Mouse (Mus musculus) right cerebral cortex, adult 2 months (tissue): ENCODE data around the gene Adamts14.

Source experiments
- DNase-seq, 2 experiments: peaks; one replicate each; pipeline ENCODE4 v3.0.0; 2021 to 2022; ENCODE audit warnings: low spot score in 2 of 2

Gene Adamts14

GRCm38 (mm10) chr10:61232858-61233567 is 40.2 kb downstream of the Adamts14 start:
- DNase-seq: no peak

GRCm38 (mm10) chr10:61231756-61232155 is 41.5 kb downstream of the Adamts14 start:
- DNase-seq: no peak

- DNase-seq: no peak
These were observed 46.3 kb downstream of the Adamts14 start for GRCm38 (mm10) chr10:61226784-61227396.

- no peak for DNase-seq
These were observed 47.5 kb downstream of the Adamts14 start for GRCm38 (mm10) chr10:61225694-61226093.

GRCm38 (mm10) chr10:61219318-61219717 is 53.9 kb downstream of the Adamts14 start:
- DNase-seq: no peak

- DNase-seq: no peak
These were observed 57.1 kb downstream of the Adamts14 start for GRCm38 (mm10) chr10:61216163-61216562.

GRCm38 (mm10) chr10:61215658-61216057 is 57.6 kb downstream of the Adamts14 start:
- no peak for DNase-seq

GRCm38 (mm10) chr10:61212817-61213216 is 60.4 kb downstream of the Adamts14 start:
- DNase-seq: no peak

GRCm38 (mm10) chr10:61211743-61212142 is 61.5 kb downstream of the Adamts14 start:
- DNase-seq: peak; percentile 42 to 57

- no peak for DNase-seq
These were observed 62.1 kb downstream of the Adamts14 start for GRCm38 (mm10) chr10:61211105-61211504.

- no peak for DNase-seq
These were observed 65.0 kb downstream of the Adamts14 start for GRCm38 (mm10) chr10:61208114-61208684.

- no peak for DNase-seq
These were observed 69.3 kb downstream of the Adamts14 start for GRCm38 (mm10) chr10:61203930-61204329.

- DNase-seq: no peak
These were observed 71.5 kb downstream of the Adamts14 start for GRCm38 (mm10) chr10:61201596-61202318.

- no peak for DNase-seq
These were observed 72.2 kb downstream of the Adamts14 start for GRCm38 (mm10) chr10:61200998-61201397.

- DNase-seq: no peak
These were observed 72.9 kb downstream of the Adamts14 start for GRCm38 (mm10) chr10:61200232-61200820.

GRCm38 (mm10) chr10:61199566-61200213 is 73.5 kb downstream of the Adamts14 start:
- DNase-seq: peak; percentile 73 to 80

GRCm38 (mm10) chr10:61195718-61196291 is 77.4 kb downstream of the Adamts14 start:
- DNase-seq: no peak

GRCm38 (mm10) chr10:61195216-61195615 is 78.0 kb downstream of the Adamts14 start:
- DNase-seq: no peak

GRCm38 (mm10) chr10:61194611-61195010 is 78.6 kb downstream of the Adamts14 start:
- DNase-seq: no peak

GRCm38 (mm10) chr10:61188010-61188409 is 85.2 kb downstream of the Adamts14 start:
- no peak for DNase-seq

- DNase-seq: no peak
These were observed 86.2 kb downstream of the Adamts14 start for GRCm38 (mm10) chr10:61187001-61187400.
